Mouse (Mus musculus): ENCODE measurements at regions not wholly inside any gene's neighbourhood (a gene's known extent, or its start where the extent isn't known, plus 50 kb on each side); places are given as distances from the start of the nearest gene placed in this dataset.

DNA sequence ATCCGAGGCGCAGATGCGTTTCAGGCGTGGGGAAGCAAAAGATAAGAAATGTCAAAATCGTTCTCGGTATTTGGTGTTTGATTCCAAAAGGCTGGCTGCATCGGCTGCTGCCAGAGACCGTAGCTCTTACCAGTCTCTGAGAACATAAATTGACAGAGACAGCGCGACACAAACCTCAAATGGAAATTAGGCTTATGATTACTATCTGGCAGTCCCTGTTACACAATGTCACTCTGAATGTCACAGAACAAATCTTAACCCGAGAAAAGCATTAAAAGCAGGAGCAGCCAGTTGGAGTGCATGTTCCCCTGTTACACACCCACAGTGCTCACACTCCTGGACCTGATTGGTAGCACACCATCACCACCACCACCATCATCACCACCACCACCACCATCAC is 262.0 kb downstream of the Gm19410 start:
- Histone ChIP-seq H3K9me3 (ENCODE audit: low read length) (no peaks in the 10 kb centered on the region), H3K27me3 (ENCODE audit: insufficient read depth, low read length) (no peaks in the 10 kb centered on the region), H3K4me2 (replicated peaks; ENCODE audit: low read depth, low read length) (no peak overlapping the region), H3K9ac (replicated peaks; ENCODE audit: low read length) (no peak overlapping the region), H3K36me3 (ENCODE audit: insufficient read depth, low read length) (no peaks in the 10 kb centered on the region), H3K4me3 (ENCODE audit: low read length) (no peak overlapping the region), H3K4me1 (ENCODE audit: insufficient read depth, low read length) (peaks cover 7% of the 10 kb centered on the region; the same call in 1 of the 2 replicates), H3K27ac (ENCODE audit: low read length) (no peak overlapping the region)
- ATAC-seq (ENCODE audit: low FRiP score, low TSS enrichment) = no peak
- 88% methylated on average over 11 of the region's 11 CpGs for WGBS

DNA sequence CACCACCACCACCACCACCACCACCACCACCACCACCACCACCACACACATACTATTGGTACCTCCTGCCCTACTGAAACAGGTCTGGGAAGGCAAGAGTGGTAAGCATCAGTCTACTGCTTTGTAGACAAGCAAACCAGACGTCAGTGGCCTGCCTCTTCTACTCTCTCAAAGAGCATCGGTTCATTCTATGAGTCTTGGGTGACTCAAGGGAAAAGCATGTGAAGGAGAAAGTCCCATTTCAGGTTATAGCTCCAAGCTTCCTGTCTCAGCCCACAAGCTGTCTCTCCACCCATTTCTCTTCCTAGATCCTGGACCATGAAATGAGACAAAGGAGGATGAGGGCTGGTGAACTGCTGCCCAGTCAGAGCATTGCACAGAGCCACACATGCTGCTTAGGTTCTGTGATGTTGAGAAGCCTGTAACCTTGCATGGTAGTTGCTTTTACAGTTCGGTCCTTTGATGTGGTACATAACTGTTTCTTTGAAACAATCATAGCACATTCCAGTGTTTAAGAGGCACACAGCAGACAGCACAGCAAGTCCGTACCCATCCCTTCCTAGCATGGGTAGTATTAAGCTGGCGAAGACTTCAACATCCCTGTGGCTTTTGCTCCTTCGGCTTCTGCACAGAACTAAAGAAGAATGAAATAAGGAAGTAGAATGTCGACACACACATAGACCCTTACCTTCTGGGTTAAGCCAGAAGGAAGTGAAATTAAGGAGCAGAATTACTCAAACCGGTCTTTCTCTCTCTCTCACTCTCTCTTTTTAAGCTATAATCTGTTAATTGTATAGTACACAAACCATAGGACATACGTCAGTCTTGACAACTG is 262.7 kb downstream of the Gm19410 start:
- H3K4me2 ChIP-seq (replicated peaks; ENCODE audit: low read depth, low read length) = no peak overlapping the region
- no peaks in the 10 kb centered on the region for H3K36me3 ChIP-seq (ENCODE audit: insufficient read depth, low read length)
- peaks cover 7% of the 10 kb centered on the region; the same call in 1 of the 2 replicates for H3K4me1 ChIP-seq (ENCODE audit: insufficient read depth, low read length)
- no peak overlapping the region for H3K9ac ChIP-seq (replicated peaks; ENCODE audit: low read length)
- H3K27ac ChIP-seq (ENCODE audit: low read length) = no peak overlapping the region
- no peak for ATAC-seq (ENCODE audit: low FRiP score, low TSS enrichment)
- no peaks in the 10 kb centered on the region for H3K9me3 ChIP-seq (ENCODE audit: low read length)
- 87% methylated on average over 9 of the region's 9 CpGs for WGBS
- no peak overlapping the region for H3K4me3 ChIP-seq (ENCODE audit: low read length)
- H3K27me3 ChIP-seq (ENCODE audit: insufficient read depth, low read length) = no peaks in the 10 kb centered on the region

DNA sequence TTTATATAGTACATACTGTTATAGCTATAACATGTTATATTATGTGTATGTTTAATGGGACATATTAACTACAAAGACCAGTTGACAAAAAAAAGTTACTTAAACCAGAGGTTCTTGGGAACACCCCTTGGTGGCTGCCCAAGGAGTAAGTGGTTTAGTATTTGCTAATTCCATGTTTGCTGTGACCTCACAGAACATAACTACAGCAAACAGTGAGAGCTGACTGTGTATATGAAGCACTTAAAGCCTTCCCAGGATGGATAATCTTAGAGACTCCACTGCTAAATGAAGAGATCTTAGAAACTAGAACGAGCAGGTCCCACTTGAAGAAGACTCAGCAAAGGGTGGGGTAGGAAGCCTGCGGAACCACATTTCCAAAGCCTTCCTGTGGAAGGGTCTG is 263.9 kb downstream of the Gm19410 start:
- peaks cover 7% of the 10 kb centered on the region; the same call in 1 of the 2 replicates for H3K4me1 ChIP-seq (ENCODE audit: insufficient read depth, low read length)
- H3K27ac ChIP-seq (ENCODE audit: low read length) = no peak overlapping the region
- H3K9me3 ChIP-seq (ENCODE audit: low read length) = no peaks in the 10 kb centered on the region
- no peak overlapping the region for H3K4me2 ChIP-seq (replicated peaks; ENCODE audit: low read depth, low read length)
- no peak overlapping the region for H3K4me3 ChIP-seq (ENCODE audit: low read length)
- H3K9ac ChIP-seq (replicated peaks; ENCODE audit: low read length) = no peak overlapping the region
- H3K36me3 ChIP-seq (ENCODE audit: insufficient read depth, low read length) = no peaks in the 10 kb centered on the region
- WGBS = 87% methylated on average over 2 of the region's 2 CpGs
- H3K27me3 ChIP-seq (ENCODE audit: insufficient read depth, low read length) = no peaks in the 10 kb centered on the region
- no peak for ATAC-seq (ENCODE audit: low FRiP score, low TSS enrichment)

DNA sequence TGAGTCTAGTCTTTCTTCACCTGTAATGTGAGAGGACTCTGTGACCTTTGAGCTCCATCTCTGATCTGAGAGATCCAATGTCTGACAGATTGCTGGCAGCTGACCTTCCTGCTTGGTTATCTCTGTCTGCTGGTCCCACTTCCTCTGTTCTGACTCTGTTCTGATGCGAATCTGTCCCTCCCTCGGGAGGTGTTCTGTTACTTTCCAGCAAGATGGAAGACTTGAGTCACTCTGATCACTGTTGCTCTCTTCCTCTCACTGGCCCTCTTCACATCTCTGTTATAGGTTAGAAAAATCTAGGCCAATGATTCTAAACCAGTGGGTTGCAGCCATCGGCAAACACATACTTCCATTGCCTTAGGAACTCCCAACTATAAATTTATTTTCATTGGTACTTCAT is 264.6 kb downstream of the Gm19410 start:
- Histone ChIP-seq H3K9me3 (ENCODE audit: low read length) (no peaks in the 10 kb centered on the region), H3K4me3 (ENCODE audit: low read length) (no peak overlapping the region), H3K27ac (ENCODE audit: low read length) (no peak overlapping the region), H3K4me1 (ENCODE audit: insufficient read depth, low read length) (peaks cover 7% of the 10 kb centered on the region; the same call in 1 of the 2 replicates), H3K9ac (replicated peaks; ENCODE audit: low read length) (no peak overlapping the region), H3K27me3 (ENCODE audit: insufficient read depth, low read length) (no peaks in the 10 kb centered on the region), H3K4me2 (replicated peaks; ENCODE audit: low read depth, low read length) (no peak overlapping the region), H3K36me3 (ENCODE audit: insufficient read depth, low read length) (no peaks in the 10 kb centered on the region)
- no peak for ATAC-seq (ENCODE audit: low FRiP score, low TSS enrichment)
- WGBS = 46% methylated on average over 3 of the region's 3 CpGs

DNA sequence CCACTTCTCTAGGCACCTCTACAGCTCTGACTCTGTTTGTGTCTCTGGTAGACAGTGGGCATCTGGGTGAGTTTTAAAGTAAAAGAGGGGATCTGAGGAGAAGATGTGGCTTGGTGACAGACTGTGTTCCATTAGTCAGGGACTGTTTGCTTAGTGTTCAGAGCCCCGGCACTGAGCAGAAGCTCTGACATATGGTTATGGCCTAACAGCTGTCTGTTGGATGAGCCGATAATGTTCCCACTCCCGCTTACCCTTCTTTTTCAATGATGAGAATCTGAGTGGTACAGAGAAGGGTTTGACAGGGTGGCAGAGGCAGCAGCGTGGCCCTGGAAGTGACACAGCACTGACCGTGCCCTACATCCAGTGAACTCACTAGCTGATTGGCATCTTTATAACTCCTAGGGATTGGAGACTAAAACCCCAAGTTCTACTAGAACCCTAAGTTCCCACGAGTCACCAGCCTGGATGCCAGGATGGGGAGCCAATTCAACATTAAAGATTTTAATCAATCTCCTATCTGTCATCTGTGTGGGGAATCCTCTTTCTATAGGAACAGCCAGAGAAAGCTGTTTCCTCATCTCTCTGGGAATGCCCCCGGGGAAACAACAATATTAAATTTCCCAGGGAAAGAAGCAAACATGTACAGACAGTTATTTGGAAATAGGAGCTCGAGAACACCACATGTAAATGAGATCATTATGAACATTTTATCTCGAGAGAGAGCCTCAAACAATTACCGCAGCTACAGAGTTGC is 266.6 kb downstream of the Gm19410 start:
- Histone ChIP-seq H3K9me3 (ENCODE audit: low read length) (no peaks in the 10 kb centered on the region), H3K27ac (ENCODE audit: low read length) (no peak overlapping the region), H3K27me3 (ENCODE audit: insufficient read depth, low read length) (no peaks in the 10 kb centered on the region), H3K4me3 (ENCODE audit: low read length) (no peak overlapping the region), H3K9ac (replicated peaks; ENCODE audit: low read length) (no peak overlapping the region), H3K4me2 (replicated peaks; ENCODE audit: low read depth, low read length) (no peak overlapping the region), H3K4me1 (ENCODE audit: insufficient read depth, low read length) (peaks cover 7% of the 10 kb centered on the region; the same call in 1 of the 2 replicates), H3K36me3 (ENCODE audit: insufficient read depth, low read length) (no peaks in the 10 kb centered on the region)
- ATAC-seq (ENCODE audit: low FRiP score, low TSS enrichment) = no peak
- 68% methylated on average over 10 of the region's 10 CpGs for WGBS

DNA sequence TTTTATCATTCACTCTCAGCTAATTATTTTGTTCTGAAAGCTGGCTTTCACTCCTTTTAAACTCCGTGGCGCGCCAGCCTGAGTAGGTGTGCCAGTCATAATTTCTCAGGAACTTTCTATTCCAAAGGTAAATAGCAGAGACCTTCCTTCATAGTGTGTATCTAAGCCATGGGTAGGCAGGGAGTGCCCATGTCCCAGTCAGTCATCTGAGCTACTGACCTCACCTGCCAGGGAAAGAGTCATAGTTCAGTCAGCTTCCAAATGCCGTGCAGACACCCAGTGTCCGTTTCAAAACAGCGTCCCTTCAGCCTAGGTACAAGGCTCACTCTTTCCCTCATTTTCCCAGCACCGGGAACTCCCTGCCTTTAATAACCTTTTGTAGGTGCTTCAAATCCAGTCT is 269.7 kb downstream of the Gm19410 start:
- Histone ChIP-seq H3K27ac (ENCODE audit: low read length) (no peak overlapping the region), H3K9me3 (ENCODE audit: low read length) (peaks cover 6% of the 10 kb centered on the region), H3K27me3 (ENCODE audit: insufficient read depth, low read length) (no peaks in the 10 kb centered on the region), H3K9ac (replicated peaks; ENCODE audit: low read length) (no peak overlapping the region), H3K4me2 (replicated peaks; ENCODE audit: low read depth, low read length) (no peak overlapping the region), H3K4me3 (ENCODE audit: low read length) (no peak overlapping the region), H3K36me3 (ENCODE audit: insufficient read depth, low read length) (no peaks in the 10 kb centered on the region), H3K4me1 (ENCODE audit: insufficient read depth, low read length) (peaks cover 1% of the 10 kb centered on the region; the same call in 1 of the 2 replicates)
- 88% methylated on average over 7 of the region's 7 CpGs for WGBS
- ATAC-seq (ENCODE audit: low FRiP score, low TSS enrichment) = no peak

DNA sequence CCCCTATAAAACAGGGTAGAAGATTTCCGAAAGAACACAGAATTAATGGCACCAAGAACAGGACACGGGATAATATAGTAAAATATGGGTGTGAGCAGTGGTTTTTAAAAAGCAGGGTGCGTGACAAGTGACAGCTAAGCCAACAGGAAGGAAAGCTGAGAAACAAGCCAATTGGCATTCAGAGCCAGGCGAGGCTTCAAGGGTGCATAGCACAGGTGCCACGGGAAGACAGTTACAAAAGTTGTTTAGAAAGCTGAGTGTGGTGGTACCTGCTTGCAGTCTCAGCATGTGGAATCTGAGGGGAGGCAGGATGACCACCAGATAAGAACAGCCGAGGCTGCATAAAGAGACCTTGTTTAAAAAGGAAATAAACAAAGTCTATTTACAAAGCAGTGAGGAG is 270.7 kb downstream of the Gm19410 start:
- no peak for ATAC-seq (ENCODE audit: low FRiP score, low TSS enrichment)
- Histone ChIP-seq H3K4me3 (ENCODE audit: low read length) (no peak overlapping the region), H3K27ac (ENCODE audit: low read length) (no peak overlapping the region), H3K9me3 (ENCODE audit: low read length) (peaks cover 8% of the 10 kb centered on the region), H3K4me1 (ENCODE audit: insufficient read depth, low read length) (no peaks in the 10 kb centered on the region), H3K9ac (replicated peaks; ENCODE audit: low read length) (no peak overlapping the region), H3K4me2 (replicated peaks; ENCODE audit: low read depth, low read length) (no peak overlapping the region), H3K36me3 (ENCODE audit: insufficient read depth, low read length) (no peaks in the 10 kb centered on the region), H3K27me3 (ENCODE audit: insufficient read depth, low read length) (no peaks in the 10 kb centered on the region)
- 63% methylated on average over 6 of the region's 6 CpGs for WGBS

DNA sequence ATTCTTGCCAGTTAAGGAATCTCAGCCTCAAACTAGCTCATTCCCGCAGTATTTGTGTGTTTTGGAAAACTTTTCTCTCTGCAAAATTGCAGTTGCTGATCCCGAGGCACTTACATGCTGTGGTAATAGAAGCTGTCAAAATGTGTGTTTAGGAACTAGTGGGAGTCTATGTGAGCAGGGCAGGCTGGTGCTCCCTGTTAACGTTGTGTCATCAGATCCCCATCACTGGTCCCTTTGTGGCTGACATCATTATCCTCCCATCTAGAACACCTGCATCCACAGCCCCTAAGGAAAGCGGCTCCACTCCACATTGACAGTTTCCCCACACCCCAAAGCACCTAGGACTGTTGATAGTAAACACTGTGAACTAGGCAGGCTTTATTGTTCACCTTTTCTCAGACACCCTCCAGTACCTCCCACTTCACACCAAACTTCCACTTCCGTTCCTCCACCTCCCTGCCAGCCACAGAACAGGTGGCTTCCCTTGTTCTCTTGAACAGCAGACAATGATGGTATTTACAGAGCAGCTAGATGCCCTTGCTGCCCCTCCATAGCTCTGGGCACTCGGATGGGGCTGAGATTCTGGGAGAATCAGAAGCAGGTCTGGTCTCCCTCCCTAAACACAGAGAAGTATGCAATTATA is 275.8 kb downstream of the Gm19410 start:
- no peaks in the 10 kb centered on the region for H3K36me3 ChIP-seq (ENCODE audit: insufficient read depth, low read length)
- no peak overlapping the region for H3K4me3 ChIP-seq (ENCODE audit: low read length)
- H3K4me1 ChIP-seq (ENCODE audit: insufficient read depth, low read length) = 0 out of 2 replicates have a peak, but pooled peaks cover 7% of the 10 kb centered on the region
- H3K27me3 ChIP-seq (ENCODE audit: insufficient read depth, low read length) = no peaks in the 10 kb centered on the region
- H3K9me3 ChIP-seq (ENCODE audit: low read length) = peaks cover 8% of the 10 kb centered on the region
- ATAC-seq (ENCODE audit: low FRiP score, low TSS enrichment) = no peak
- 34% methylated on average over 6 of the region's 6 CpGs for WGBS
- H3K9ac ChIP-seq (replicated peaks; ENCODE audit: low read length) = no peak overlapping the region
- H3K4me2 ChIP-seq (replicated peaks; ENCODE audit: low read depth, low read length) = no peak overlapping the region
- no peak overlapping the region for H3K27ac ChIP-seq (ENCODE audit: low read length)

DNA sequence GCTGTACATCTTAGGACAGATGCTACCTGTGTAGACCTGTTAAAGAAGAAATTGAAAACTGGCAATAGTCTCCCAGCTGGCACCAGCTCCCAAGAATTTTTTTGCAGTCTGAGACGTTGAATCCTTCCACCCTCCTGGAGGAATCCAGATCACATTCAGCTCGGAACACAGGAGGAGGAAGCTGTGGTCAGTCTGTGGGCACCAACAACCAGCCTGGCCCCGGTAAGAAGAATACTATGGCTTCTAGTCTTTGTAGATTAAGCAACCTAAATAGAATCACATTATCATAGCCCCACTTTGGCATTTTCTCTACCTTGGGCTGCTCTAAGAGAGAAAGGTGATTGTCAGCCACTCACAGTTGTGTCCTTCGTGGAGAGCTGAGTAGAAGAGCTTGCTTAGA is 277.0 kb downstream of the Gm19410 start:
- H3K4me2 ChIP-seq (replicated peaks; ENCODE audit: low read depth, low read length) = no peak overlapping the region
- peaks cover 10% of the 10 kb centered on the region; the same call in 1 of the 2 replicates for H3K4me1 ChIP-seq (ENCODE audit: insufficient read depth, low read length)
- H3K27ac ChIP-seq (ENCODE audit: low read length) = no peak overlapping the region
- 88% methylated on average over 4 of the region's 4 CpGs for WGBS
- H3K27me3 ChIP-seq (ENCODE audit: insufficient read depth, low read length) = no peaks in the 10 kb centered on the region
- no peak overlapping the region for H3K4me3 ChIP-seq (ENCODE audit: low read length)
- no peak overlapping the region for H3K9ac ChIP-seq (replicated peaks; ENCODE audit: low read length)
- no peak for ATAC-seq (ENCODE audit: low FRiP score, low TSS enrichment)
- H3K9me3 ChIP-seq (ENCODE audit: low read length) = peaks cover 8% of the 10 kb centered on the region
- no peaks in the 10 kb centered on the region for H3K36me3 ChIP-seq (ENCODE audit: insufficient read depth, low read length)

Data from kidney, embryonic 16.5 days (tissue).